Mouse (Mus musculus) layer of hippocampus, postnatal 36 days (tissue): Measurements from ENCODE around the gene Ryr3. TPM values are rescaled to one million over a fixed set of nuclear protein-coding genes. Genes with fewer than 3 reads are reported as not detected.

Experiments
- DNase-seq, 2 experiments: peaks; one replicate each; pipeline ENCODE4 v3.0.0; 2022
- total RNA-seq, 2 experiments: library from RNA; stranded (reverse); gene quantifications; 2 replicates each; pipeline ENCODE4 v1.2.3; 2021

The Ryr3 gene
- total RNA-seq, 2 experiments from 2014 or later, result 70.0 to 81.5 TPM

DNA sequence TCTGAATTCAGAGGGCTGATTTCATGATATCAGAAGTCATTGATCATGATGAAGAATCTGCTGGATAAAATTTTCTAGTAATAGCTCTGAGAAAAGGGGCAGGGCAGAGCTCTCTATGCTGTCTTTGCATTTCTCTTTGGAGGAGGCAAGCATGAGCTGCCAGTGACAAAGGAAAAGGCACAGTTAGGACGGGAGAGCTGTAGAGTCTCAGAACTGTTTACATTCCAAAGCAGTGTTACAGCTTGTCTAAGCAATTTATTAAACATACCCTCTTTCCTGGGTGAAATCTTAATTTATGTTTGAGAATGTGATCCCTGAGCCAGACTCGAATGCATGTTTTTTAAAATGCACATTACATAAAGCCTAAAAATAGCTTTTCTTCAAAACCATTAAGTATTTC is 435.3 kb downstream of the Ryr3 start:
- no peak for DNase-seq

- peak; percentile 71 to 76 for DNase-seq
Observed at GRCm38 (mm10) chr2:112774762-112775161, 442.1 kb downstream of the Ryr3 start.

GRCm38 (mm10) chr2:112767665-112768064 is 449.2 kb downstream of the Ryr3 start:
- DNase-seq, result no peak

DNA sequence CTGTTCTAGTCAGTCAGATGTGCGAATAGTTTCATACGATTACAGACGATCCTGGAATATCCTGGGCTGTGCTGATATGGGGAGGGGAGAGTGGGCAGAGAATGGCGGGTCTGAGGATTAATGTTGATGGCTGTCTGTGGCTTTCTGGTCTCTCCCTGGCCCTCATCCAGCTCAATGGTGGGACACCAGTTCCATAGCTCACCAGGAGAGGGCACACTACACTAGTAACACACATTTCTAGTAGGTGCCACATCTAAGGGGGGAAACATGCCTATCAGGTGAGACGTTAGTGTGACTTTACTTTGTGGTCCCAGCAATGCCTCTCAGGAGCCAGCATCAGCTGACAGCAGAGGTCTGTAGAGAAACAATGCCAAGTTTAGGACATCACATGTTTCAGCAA is 451.9 kb downstream of the Ryr3 start:
- no peak for DNase-seq

DNA sequence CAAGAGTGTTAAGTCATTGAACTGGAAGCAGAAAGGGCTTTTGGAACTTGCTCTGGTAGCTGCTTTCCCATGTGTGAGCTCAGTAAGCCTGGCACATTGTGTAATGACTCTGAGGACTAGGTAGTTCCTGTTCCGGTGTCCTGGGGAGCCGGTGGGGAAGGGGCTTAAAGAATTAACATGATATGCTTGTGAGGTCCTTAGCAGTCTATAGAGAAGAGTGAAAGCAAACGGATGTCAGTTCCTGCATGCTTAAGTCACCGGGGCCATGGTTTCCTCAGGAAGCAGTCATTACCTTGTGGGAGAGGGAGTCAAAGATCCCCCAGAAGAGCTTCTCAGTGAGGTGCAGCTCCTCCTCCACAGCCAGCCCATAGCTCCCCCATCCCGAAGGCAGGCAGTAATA is 452.6 kb downstream of the Ryr3 start:
- no peak for DNase-seq

GRCm38 (mm10) chr2:112762006-112762405 is 454.9 kb downstream of the Ryr3 start:
- DNase-seq, result no peak

- DNase-seq, result no peak
Observed at GRCm38 (mm10) chr2:112761196-112761913, 455.5 kb downstream of the Ryr3 start.

DNA sequence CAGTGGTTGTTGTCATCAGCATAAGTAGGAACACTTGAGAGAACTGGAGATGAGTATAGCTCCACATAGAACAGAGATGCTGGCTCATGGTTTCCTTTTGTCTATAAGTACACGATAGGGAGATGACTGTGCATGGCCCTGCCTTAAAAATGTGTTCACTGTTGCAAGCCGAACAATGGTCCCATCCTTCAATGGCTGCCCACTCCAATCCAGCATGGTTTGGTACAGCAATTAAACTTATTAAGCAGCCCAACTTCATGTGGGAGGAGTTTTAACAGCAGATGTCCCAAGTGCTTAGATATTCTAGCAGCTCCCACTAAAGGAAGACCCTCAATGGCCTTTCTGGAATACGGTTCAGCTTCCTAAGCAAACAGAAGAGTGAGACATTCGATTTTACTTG is 456.2 kb downstream of the Ryr3 start:
- DNase-seq, result no peak

GRCm38 (mm10) chr2:112759678-112760077 is 457.2 kb downstream of the Ryr3 start:
- DNase-seq, result no peak

- no peak for DNase-seq
Observed at GRCm38 (mm10) chr2:112758732-112759131, 458.2 kb downstream of the Ryr3 start.

GRCm38 (mm10) chr2:112753316-112753715 is 463.6 kb downstream of the Ryr3 start:
- DNase-seq, result no peak

- DNase-seq, result peak; percentile 12 to 16
Observed at GRCm38 (mm10) chr2:112751416-112751815, 465.5 kb downstream of the Ryr3 start.

DNA sequence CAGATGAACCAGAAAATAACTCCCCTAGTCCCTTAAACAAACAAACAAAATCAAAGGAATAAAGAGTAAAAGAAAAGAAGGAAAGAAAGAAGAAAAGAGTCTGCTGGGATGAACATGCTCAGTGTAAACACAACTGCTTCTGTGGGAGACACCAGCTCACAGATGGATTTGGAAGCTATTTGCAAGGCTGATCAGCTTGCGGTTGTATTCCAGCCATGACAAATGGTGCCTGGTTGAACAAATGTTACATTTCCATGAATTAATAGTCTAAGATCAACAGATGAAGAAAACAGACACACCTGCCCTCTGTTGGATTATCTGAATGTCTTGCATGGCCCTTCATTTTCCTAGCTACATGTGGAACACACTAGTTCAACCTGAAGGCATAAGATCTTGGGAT is 468.4 kb downstream of the Ryr3 start:
- DNase-seq, result peak; percentile 16 to 20

- no peak for DNase-seq
Observed at GRCm38 (mm10) chr2:112732942-112733341, 484.0 kb downstream of the Ryr3 start.

GRCm38 (mm10) chr2:112727842-112728241 is 489.1 kb downstream of the Ryr3 start:
- no peak for DNase-seq

DNA sequence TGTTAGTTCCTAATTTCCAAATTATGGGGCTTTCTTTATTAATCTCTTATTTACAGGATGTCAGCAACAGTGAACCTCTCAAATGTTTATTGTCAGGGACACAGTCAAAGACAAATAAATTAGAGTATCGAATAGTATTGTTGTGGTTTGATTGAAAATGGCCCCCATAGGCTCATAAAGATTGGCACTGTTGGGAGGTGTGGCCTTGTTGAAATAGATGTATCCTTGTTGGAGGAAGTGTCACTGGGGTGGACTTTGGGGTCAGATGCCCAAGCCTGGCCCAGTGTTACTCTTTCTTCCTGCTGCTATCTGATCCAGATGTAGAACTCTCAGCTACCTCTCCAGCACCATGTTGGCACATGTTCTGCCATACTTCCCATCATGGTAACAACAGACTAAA is 495.7 kb downstream of the Ryr3 start:
- no peak for DNase-seq

DNA sequence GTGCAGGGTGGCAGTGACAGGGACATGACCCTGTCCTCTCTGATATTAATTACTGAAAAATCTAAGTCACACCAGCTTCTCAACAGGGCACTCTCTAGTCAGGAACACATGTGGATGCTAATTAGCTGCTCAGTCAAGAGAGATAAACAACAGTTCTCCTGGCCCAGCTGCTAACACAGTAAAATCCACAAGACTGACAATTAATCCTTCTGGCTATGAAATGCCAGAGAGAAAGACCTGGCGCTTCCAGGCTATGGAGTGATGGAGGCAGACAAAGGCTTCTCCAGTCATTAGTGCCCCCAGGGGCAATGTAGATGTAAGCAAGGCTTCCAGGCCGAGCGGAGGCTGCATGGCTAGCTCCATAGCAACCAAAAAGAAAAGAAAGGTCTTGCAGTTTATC is 496.2 kb downstream of the Ryr3 start:
- no peak for DNase-seq

- no peak for DNase-seq
Observed at GRCm38 (mm10) chr2:112714648-112715047, 502.2 kb downstream of the Ryr3 start.

- no peak for DNase-seq
Observed at GRCm38 (mm10) chr2:112681817-112682216, 535.1 kb downstream of the Ryr3 start.

- DNase-seq, result no peak
Observed at GRCm38 (mm10) chr2:112677246-112677645, 539.6 kb downstream of the Ryr3 start.

DNA sequence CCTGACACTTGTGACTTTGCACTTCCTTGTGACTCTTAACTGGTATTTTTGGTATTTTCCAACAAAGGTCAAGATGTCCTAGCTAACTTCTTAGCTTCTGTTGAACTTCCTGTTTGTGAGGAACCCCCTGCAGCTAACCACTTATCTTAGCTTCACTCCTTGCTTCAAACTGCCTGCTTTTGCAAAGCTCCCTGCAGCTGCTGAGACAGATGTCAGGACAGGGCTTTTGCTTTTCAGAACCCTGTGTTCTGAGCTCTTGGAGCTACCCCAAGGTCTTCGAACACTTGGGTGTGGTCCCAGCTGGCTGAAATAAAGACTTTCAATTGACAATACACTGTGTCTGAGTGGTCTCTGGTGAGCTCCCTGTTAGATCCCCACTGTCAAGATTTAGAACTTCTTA is 540.2 kb downstream of the Ryr3 start:
- no peak for DNase-seq

DNA sequence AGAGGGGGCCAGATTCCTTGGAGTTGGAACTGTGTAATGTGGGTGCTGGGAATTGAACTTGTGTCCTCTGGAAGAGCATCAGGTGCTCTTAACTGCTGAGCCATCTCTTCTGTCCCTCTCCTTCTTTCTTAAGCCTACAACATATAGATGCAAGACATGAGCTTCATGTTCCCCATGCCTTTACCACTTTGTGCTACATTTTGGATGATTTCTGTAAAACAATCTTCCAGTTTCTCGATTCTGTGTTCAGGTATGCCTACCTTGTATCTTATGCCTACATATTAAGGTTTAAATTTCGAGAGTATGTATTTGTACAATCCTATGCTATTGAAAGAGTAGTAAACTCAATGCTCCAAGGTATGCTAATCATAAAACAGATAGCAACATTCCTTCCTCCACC is 540.7 kb downstream of the Ryr3 start:
- DNase-seq, result no peak

- DNase-seq, result no peak
Observed at GRCm38 (mm10) chr2:112669461-112669860, 547.4 kb downstream of the Ryr3 start.

DNA sequence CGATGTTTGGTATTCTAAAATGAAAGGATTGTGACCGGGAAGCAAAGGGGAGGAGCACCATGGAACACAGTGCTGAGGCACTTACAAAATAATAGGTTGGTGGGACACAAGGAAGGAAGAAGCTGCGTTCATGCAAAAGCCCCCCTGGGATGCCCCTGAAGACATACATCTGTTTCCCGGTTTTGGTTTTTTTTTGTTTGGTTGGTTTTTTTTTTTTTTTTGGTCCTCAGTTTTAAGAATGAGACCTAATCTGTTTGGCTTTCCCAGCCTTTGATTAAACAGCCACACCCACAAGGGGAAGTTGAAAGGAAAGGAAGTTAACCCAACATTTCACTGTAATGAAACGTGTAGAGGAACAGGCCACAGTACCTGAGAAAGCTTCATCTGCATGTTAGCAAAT is 560.8 kb downstream of the Ryr3 start:
- no peak for DNase-seq

GRCm38 (mm10) chr2:112653836-112654235 is 563.1 kb downstream of the Ryr3 start:
- DNase-seq, result no peak
